Mouse (Mus musculus) left cerebral cortex, adult 9 months (tissue): ENCODE measurements around the gene Copg2.

Experiments
- DNase-seq, 2 experiments: peaks; one replicate each; pipeline ENCODE4 v3.0.0; 2022; ENCODE audit warnings: low spot score in 2 of 2

The Copg2 gene

DNA sequence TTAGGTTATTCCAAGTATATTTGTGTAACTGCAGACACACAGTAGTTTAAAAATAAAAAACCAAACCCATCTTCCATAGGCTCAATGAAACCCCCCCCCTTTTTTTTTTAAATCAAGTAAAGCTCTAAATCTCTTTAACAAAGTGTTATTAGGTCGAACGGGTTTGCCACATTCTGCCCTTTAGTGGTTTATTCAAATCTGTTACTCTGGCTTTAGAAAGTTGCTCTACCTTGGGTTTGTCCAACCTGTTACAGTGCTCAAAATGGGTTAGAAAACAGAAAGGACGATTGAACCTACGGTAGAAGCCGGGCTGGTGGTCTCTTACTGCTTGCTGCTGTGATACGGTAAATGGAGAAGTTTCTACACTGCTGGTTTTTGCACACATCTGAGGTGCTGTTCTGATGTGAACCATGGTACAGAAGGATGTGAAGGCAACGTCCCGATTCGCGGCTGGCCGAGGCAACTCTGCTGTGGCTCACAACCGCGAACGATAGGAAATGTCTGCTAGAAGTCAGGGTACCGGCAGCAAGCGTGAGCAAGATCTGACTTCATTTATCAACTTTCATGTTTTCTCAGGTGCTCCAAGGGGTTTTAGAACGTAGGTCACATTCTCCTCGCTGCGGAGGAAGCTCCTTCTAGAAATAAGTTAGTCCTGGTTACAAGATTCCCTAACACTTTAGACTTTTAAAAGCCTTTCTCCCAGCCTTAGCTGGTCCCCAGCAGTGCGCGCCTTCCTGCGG, 161.4 kb downstream of the Copg2 start:
- DNase-seq: no peak

DNA sequence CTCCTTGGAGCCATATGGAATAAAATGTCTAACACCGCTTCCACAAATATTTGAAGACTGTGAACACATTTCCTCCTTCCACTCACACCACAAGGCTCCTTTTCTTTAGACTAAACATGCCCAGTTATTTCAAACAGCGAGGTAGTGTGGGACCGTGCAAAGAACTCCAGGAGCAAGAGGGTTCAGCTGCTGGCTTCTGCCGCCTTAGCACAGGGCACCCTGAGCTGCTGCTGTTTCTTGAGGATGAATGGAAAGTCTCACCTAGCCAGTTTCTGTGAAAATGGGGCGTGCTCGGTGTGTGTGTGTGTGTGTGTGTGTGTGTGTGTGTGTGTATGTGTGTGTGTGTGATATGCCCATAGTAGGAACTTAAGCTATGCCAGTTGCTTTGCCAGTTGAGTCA, 162.1 kb downstream of the Copg2 start:
- DNase-seq: no peak

DNA sequence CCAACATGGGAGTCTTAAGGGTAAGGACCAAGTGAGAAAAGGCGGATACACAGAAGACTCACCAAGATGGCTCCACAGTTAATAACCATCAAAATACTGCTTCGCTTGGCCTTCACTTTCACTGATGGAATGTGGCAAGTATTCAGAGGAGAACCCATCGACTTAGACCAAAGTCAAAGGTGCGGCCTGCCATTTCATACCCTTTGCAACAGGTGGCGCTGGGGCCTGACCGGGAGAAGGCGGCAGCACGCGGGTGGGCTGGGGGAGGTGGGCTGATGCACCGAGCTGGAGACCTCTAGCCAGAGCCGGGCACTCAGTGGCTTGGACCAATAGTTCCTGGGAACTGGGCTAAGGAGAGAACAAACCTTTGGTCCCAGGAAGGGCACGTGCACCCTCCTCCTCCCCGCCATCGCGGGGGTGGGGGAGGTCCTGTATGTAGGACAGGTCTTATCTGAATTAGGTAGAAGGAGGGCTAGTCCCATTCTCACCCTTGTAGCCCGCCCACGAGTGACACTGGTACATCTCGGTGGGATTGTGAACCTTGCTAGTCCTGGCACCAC, 163.9 kb downstream of the Copg2 start:
- no peak for DNase-seq

DNA sequence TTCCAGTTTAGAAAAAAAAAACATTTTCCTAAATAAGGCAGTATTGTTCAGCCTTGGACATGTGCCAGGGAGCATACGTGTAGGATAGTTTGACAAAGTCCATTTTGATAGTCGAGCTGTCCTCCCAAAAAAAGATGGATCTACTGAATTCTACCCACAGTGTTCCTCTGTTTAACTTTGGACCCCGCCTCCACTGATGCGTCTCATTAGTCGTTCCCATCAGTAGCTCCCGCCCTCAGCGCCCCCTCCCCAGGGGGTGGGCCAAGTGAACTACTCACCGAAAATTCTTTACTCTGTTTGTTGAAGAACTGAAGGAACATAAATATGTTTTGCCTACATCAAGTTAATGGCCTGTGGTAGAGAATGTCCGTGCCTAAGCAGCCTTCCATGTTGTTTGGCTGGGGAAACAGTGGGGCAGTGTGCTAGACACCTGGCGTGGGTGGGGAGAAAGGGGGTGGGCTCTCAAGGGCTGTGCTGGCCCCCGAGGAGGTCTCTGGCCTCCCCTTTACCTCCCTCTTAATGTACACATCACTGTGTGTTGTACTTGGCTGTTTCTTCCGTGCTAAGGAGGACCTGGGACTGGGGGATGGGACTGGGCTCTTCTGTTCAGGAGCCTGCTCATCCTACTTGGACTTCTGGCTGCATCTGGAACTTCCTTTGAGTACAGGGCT, 166.2 kb downstream of the Copg2 start:
- DNase-seq: no peak

DNA sequence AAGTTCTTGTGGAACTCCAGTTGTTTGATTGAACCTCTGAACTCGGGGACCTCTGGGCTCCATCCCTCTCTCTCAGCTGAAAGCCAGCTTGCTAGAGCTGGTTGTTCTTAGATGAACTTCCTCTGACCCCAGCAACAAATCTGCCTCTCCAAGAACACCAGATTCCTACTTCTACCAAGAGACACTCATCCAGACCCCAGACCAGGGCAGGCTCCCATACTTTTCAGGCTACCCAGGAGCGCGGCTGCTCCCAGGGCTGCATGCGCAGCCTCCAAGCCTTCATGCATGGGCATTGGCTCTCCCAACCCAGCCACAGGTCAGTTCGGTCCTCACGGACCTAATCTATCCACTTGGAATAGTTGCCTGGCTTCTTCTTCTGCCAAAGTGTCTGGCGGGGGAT, 173.3 kb downstream of the Copg2 start, which contains the start of gene Mest:
Mest (plus strand) TSS at position 217 of the 400 bp plus-strand sequence.
- no peak for DNase-seq

DNA sequence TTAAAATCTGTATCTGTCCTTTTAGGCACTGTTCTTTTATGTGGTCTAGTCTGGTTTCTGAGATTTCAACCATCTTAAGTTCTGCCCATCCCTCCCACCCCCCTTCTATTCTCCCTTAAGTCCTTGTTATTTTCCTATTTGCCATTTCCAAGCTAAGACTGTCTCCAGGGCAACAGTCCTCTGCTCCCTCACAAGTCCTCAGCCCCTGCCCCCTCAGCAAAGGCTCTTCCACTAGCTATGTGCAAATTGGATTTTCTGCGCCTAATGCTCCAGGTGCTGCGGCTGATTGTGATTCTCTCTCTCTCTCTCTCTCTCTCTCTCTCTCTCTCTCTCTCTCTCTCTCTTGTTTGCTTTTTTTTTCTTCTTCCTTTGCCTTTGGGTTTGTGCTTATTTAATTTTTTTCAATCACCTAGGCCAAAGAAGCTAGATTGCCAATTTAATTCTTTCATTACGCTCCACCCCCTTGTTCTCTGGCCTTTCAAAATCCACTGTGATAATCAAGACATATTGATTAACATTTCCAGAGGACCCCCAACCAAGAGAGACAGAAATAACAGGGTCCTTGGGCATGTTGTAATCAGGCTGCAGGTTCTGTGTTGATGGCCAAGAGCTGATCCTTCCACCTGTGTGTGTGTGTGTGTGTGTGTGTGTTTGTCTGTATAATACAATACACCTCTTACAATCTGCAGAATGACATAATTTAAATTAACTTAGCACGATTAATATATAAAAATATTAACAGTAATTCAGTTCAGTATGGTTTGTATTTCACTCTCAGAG, 174.0 kb downstream of the Copg2 start:
- no peak for DNase-seq

DNA sequence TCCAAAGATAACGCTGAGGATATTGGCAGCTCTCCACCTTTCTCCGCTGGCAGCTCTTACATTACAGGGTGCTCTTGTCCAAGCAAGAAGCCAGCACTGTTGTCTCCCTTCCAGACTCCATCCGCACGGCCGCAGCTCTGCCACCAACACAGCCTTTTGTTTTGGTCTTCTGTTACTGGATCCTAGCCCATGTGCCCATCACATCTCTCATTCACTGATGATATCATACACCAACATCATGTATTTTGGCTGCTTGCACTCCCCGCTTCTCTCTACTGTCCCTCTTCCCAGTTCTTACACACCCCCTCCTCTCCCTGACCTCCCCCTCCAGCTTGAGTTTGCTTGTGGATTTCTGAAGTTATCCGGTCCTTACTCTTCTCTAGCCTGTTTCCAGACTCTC, 179.8 kb downstream of the Copg2 start:
- no peak for DNase-seq

DNA sequence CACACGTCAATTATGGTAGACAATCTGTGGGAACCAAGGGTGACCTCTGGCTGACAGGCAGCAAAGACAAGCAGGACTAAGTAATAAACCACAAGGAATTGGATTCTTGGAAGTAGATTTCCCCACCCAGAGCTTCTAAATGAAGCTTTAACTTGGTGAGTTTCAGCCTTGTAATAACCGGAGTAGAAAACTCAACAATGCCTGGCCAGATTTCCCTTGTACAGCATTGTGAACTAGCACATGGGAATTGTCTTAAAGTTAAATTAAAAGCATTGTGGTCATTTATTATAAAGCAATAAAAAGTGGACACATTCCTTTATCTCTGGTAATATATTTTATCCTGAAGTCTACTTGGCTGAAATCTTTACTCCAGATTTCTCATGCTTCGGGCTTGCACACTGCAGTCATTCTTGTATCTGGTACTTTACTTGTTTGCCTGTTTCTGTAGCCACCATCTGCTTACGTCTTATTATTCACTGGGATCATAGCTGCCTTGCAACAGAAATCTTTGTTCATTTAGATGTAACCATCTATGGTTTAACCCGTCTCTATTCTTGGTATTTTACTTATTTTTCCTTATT, 181.6 kb downstream of the Copg2 start:
- DNase-seq: no peak

DNA sequence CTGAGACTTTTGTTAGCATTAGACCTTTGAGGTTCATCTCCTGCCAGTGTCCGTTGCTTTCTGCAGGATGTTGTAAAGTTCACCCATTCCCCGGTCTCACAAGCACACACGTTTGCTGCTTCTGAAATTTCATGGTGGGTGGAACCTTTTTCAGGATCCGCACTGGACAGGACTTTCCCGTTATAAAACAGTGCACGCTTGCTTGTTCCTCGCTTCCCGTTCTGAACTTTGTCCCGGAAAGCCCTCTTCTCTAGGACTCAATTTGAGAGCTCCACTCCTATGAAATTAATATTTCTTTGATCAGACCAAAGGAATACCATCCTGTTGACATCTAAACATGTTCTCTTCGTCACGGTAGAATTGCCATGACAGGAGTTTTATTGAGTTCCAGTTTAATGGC, 182.7 kb downstream of the Copg2 start:
- DNase-seq: no peak

DNA sequence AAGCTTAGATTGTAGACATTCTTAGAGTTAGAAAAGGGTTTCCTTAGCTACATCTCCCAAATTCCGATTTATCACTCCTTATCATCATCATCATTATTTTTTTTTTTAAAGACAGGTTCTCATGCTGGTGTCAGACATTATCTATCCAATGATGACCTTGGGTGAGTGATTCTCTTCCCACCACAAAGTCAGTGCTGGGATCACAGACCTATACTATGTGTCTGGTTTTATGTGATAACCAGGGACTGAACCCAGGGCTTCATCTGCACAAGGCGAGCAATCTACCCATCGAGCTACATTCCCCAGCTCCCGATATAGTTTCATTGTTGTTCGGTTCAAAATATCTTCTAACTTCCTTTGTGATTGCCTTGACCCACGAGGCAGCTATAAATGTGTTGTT, 183.1 kb downstream of the Copg2 start:
- no peak for DNase-seq

DNA sequence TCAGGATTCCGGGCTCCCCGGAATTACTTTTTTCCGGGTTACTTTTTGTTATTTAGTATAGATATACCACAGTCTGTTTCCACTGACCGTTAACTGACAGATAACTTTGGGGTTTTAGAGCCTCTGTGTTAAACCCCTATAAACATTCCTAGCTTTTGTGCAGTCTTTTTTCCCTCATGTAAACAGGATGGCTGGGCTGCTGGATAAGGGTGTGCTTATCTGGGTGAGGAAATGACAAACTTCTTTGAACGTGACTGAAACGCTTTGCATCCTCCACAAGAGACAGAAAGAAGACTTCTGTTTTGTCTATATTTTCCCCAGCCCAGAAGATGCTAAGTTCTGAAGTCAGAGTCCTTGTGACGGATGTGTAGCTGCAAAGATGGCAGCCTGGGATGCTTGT, 184.1 kb downstream of the Copg2 start:
- no peak for DNase-seq

DNA sequence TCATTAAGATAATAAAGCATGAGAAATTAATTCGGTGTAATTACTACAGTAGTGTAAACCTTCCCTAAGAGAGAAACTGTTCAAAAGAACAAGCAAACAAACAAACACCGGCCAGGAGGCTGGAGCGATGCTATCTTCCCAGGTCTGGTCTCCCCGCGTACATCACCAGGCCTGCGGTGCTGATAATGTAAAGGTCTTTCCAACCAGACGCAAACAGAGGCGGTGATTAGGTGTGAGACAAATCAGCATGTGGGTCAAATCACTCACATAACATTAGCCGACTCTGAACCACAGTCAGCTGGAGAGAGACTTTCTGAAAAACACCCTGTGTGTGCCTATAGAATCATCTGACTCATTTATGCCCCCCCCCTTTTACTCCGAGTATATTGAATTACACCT, 185.2 kb downstream of the Copg2 start:
- DNase-seq: no peak

DNA sequence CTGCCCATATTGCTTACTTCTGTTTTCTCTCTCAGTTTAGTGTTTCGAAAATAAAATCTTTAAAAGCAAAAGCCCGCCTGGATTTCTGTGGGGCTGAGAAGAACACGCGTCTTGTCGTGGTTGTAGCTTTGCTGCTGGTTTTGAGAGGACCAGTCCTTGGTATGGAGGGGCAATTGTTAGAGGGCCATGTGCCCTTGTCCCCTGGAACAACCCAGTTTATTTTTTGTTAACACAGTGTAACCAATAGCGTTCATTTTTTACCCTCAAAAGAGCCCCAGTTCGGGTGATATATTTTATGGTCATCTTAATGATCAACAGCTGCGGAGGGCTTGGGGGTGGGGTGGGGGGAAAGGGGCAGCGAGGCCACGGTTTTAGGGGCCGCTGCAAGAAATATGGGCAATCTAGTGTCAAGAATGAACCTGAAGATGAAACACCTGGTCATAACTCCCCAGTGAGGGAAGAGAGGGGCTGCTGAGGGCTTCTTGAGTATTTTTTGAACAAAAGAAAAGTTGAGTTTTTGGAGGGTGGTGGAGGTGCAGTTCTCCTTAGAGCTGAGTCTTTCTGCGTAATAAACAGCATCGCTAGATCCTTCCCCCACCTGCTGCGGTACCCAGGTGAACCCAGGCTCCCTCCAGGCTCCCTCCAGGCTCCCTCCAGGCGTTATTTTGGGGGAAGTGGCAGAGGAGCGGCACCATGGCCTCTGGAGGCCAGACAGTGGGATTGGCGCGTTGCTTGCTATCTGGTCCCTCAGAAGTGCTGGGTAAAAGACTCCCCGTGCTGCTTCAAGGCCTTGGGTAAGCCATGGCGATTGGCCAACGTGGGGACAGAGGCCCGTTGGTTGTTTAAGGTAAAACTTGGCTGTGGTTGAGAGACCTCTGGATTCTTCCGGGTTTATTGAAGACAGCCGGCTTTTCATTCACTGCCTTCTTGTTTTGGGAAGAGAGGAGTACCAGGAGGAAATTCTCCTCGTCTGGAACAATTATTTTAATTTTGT, 185.9 kb downstream of the Copg2 start:
- no peak for DNase-seq

DNA sequence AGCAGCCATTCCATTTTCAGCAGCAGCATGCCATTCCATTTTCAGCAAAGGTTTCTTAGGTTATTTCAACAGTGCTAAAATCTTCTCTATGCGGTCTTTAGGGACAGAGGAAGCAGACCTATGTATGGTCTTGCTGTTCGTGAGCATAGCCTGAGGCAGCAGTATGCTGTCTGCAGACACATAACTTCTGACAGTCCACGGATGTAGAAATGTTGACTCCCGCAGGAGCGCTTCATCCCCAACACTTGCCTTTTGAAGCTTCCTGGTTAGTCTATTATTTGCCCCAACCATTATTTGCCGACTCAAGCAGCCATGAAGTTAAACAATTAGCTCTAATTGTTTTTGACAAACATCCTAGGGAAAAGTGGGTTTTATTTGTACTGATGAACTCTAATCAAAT, 187.5 kb downstream of the Copg2 start:
- DNase-seq: no peak

DNA sequence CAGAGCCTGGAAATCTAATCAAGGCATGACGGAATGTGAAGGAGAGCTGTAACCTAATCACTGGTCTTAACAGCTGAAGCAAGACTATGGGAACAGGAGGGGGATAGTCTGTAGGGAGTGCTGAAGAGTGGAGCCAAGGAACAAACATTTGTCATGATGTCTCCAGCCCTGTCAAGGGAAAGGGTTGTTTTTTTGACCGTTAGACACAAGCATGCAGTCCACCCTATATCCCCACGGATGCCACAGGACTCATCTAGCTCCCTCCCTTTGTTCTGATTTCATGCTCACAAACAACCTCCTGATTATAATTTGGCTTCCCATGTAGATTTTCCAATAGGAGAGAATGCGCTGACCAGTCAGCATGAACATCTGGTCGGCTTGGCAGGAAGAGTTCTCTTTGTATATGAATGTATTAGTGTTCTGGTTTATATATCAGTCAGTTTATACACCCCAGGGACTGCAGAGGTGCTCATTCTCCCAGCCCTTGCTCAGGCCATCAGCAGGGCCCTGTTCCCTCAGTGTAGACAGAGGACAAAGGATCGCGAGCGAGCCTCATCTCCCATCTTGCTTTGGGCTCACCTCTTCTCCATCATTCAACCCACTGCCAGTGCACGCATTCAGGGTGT, 192.5 kb downstream of the Copg2 start:
- DNase-seq: no peak

DNA sequence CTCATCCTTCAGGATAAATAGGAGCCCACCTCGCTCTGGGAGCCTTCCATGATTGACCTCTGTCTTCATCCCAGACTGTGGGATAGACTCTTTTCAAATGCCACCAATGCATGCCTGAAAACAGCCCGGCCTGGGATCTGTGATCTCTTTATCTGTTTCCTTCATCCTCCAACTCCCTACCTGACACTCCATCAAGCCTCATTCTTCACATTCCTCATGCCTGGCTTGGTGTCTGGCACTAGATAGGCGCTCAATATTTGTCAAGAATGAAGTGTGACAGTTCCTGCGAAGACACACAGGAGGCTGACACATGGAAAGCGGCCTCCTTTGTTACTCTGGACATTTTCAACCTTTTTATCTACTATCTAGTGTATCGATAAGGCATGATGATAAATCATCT, 193.1 kb downstream of the Copg2 start:
- no peak for DNase-seq

DNA sequence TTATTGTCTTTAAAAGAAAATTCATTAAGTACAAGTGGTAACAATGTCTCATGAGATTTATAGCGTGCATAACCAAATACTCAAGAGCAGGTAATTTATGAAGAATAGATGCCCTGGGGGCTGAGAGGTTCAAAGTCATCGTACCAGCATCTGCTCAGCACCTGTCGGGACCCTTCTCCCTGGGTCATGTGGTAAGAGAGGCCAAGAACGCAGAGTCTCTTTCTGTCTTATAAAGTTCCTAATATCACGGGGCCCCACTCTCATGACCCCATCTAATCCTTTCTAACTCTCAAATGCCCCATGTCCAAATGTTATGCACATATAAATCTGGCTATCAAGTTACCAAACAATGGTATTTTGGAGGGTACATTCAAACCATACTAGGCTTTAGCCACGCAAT, 193.7 kb downstream of the Copg2 start:
- DNase-seq: no peak

DNA sequence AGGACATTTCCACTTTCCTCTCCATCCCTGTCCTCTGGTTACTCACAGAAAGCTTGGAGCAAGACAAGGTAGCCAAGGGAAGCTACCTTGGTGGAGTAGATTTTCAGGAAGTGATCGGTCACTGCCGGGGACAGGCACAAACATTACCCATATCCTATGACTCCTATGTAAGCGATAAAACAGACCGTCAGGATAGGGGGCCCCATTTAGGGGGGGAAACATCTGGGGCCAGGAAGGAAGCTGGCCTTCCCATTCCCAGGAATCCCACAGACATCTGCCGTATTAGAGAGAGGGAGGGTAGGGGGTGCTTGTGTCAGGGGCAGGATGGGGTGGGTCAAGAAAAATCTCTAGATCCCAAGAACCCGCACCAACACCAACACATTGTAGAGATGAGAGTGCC, 196.4 kb downstream of the Copg2 start:
- no peak for DNase-seq

DNA sequence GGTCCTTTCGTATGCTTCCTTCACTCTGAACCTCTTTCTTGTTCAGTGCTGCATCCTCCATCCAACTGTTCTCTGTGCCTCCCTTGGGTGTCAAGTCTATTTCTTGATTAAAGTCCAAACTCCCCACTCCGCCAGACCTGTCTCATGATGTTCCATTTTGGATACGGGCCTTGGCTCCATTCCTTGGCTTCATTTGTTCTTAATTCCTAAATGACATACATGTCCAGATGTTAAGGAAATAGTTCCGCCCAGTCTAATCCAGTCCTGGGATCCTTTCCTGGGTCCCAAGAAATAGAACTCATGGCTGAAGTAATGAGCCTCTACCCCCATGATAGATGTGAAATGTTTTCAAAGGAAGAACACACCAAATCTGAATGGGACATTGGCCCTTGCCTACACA, 198.6 kb downstream of the Copg2 start:
- no peak for DNase-seq
